Mouse (Mus musculus): ENCODE measurements around the gene Zfp329. TPM values are rescaled to one million over a fixed set of nuclear protein-coding genes. Genes with fewer than 3 reads are reported as not detected.
"Not testable (repeated sequence)": the region's sequence is repeated elsewhere in the genome, so short reads cannot be mapped to it uniquely, and the experiment has no call there.

Gene Zfp329
- polyA plus RNA-seq (2015; fragmentation: Nextera tagmentation; extraction: Ambion mirVana), result 21.5 and 22.8 TPM in 2 replicates

GRCm38 (mm10) chr7:12818521-12819295 is at the start of gene Zfp329:
Gene Zfp329, minus strand, starts transcription at chr7:12818858.
- peak; percentile 84 for ATAC-seq (ENCODE audit: insufficient number of reproducible peaks, insufficient read depth, low FRiP score, low TSS enrichment, low read depth)
- Histone ChIP-seq H3K9ac (peak within 1 kb of the TSS; percentile 94), H3K27ac (peak within 1 kb of the TSS; percentile 88), H3K27me3 (no peaks in the 10 kb centered on the region), H3K36me3 (peaks cover 24% of the 10 kb centered on the region), H3K9me3 (peaks cover 27% of the 10 kb centered on the region), H3K4me1 (peaks cover 7% of the 10 kb centered on the region), H3K4me2 (peak within 1 kb of the TSS; percentile 69), H3K4me3 (peak within 1 kb of the TSS; percentile 90)
- under 1% methylated on average over 40 of the region's 40 CpGs for WGBS

DNA sequence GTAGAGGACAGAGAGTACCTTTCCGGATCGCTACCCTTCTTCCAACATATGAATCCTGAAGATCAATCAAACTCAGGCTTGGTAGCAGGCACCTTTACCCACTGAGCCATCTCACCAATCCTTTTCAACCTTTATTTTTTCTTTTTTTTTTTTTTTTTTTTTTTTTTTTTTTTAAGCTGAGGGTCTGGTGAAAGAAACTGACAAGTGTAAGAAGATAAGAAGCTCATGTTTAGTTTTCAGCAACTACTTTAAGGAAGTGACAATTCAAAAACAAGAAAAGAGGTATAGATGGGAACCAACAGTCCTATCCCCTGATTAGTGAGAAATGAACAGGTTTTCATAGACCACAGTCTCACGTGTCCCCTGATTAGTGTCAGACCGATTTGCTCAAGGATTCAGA is 17.1 kb upstream of the Zfp329 start:
- no peak for ATAC-seq (ENCODE audit: insufficient number of reproducible peaks, insufficient read depth, low FRiP score, low TSS enrichment, low read depth)
- H3K4me2 ChIP-seq, result peak overlapping the region; percentile 61
- 96% methylated on average over 4 of the region's 4 CpGs for WGBS
- H3K4me1 ChIP-seq, result no peaks in the 10 kb centered on the region
- H3K9ac ChIP-seq, result no peak overlapping the region
- H3K4me3 ChIP-seq, result peak overlapping the region; percentile 60
- H3K27ac ChIP-seq, result no peak overlapping the region
- peaks cover 47% of the 10 kb centered on the region for H3K36me3 ChIP-seq
- peaks cover 44% of the 10 kb centered on the region for H3K9me3 ChIP-seq
- no peaks in the 10 kb centered on the region for H3K27me3 ChIP-seq

DNA sequence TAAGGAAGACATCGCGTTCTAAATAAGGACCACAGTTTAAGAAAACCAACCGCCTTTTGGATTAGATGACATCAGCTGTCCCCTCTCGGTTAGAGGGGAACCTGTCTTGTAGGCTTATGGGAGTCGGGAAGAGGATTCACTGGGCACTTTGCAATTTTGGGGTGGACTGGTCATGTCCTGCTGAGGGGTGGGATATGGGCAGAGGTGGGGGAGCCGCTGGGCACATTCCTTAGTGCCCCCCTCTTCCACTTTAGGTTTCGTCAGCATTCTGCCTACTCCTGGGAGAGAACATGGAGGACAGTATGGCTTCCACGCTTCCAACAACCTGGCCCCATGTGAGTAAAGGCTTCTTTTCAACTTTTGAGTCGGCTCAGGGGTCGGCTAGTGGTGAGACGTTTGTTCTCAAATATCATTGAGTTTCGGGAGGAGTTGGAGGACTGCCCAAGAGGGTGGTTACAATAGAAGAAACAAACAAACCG is 16.6 kb upstream of the Zfp329 start:
- ATAC-seq (ENCODE audit: insufficient number of reproducible peaks, insufficient read depth, low FRiP score, low TSS enrichment, low read depth), result 0 out of 2 replicates have a peak, but pooled peaks have one; percentile 33
- peak overlapping the region; percentile 68; the same call in 1 of the 2 replicates for H3K27ac ChIP-seq
- WGBS, result 35% methylated on average over 13 of the region's 13 CpGs

DNA sequence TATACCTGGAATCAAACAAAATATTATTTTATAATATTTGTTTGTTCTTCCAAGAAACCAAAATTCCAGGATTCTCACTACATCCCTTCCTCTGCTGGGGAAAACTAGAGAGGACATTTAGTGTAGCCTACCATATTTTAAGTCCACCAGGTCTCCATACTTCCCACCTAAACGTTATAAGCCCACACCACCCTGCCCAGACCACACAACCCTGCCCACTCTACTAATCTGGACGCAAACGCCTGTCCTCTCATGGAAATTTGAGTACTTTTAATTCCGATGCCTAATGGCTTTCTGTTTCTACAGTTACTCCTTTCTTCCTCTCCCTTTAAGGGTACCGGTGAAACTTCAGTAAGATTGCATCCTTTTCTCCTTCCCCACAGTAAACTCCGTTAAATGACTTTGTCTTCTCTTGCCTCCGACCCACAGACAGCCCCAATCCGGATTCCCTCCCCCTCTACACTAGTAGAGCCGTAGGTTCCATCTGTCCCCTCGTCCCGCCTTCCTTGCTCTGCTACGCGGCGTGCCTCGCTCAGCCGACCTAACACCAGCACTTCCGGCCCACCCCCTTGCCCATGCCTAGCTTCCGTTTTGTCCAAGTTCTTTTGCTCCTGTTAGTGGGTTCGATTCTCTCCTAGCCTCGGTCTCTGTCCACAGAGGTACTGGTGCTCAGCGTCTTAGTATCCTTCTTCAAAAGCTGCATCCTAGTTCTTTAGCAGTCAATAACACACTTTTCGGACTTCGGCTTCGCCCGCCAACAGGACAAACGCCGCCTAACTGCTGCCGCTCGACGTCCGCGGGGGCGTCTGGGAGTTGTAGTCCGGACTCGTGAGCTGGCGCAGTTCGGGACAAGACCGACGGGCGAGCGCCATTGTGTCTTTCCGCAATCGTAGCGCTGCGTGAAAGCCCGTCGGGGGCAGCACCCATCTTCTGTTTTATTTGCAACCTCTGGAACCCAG is 15.8 kb upstream of the Zfp329 start, which contains the start of gene Zfp110:
TSS of gene Zfp110 (plus strand) at position 600 of the 959 bp plus-strand sequence.
- WGBS, result 4% methylated on average over 47 of the region's 47 CpGs
- Histone ChIP-seq H3K27me3 (no peaks in the 10 kb centered on the region), H3K4me3 (peak within 1 kb of the TSS; percentile 60), H3K27ac (peak within 1 kb of the TSS; percentile 68), H3K4me1 (no peaks in the 10 kb centered on the region), H3K36me3 (peaks cover 35% of the 10 kb centered on the region), H3K4me2 (peak within 1 kb of the TSS; percentile 61), H3K9ac (peak within 1 kb of the TSS; percentile 76), H3K9me3 (peaks cover 38% of the 10 kb centered on the region)
- peak; percentile 94 for ATAC-seq (ENCODE audit: insufficient number of reproducible peaks, insufficient read depth, low FRiP score, low TSS enrichment, low read depth)

More for the DNA sequence above, 16.6 kb upstream of the Zfp329 start:
- H3K36me3 ChIP-seq, result peaks cover 41% of the 10 kb centered on the region
- H3K4me1 ChIP-seq, result no peaks in the 10 kb centered on the region
- H3K9me3 ChIP-seq, result peaks cover 39% of the 10 kb centered on the region
- H3K27me3 ChIP-seq, result no peaks in the 10 kb centered on the region
- peak overlapping the region; percentile 76 for H3K9ac ChIP-seq
- peak overlapping the region; percentile 61 for H3K4me2 ChIP-seq
- H3K4me3 ChIP-seq, result peak overlapping the region; percentile 60

DNA sequence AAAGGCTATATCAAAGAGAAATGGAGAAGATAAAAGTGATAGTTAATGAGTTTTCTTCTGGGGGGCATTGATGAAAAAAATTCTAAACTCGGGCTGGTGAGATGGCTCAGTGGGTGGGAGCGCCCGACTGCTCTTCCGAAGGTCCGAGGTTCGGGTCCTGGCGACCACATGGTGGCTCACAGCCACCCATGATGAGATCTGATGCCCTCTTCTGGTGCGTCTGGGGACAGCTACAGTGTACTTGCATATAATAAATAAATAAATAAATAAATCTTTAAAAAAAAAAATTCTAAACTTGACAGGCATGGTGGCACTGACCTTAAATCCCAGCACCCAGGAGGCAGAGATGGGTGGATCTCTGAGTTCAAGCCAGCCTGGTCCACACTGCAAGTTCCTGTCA is 3.1 kb downstream of the Zfp329 start:
- no peak for ATAC-seq (ENCODE audit: insufficient number of reproducible peaks, insufficient read depth, low FRiP score, low TSS enrichment, low read depth)
- Histone ChIP-seq H3K9me3 (peaks cover 41% of the 10 kb centered on the region), H3K27ac (no peak overlapping the region), H3K4me3 (no peak overlapping the region), H3K27me3 (no peaks in the 10 kb centered on the region), H3K4me2 (no peak overlapping the region), H3K9ac (no peak overlapping the region), H3K4me1 (peaks cover 7% of the 10 kb centered on the region), H3K36me3 (peaks cover 52% of the 10 kb centered on the region)
- 96% methylated on average over 8 of the region's 8 CpGs for WGBS

DNA sequence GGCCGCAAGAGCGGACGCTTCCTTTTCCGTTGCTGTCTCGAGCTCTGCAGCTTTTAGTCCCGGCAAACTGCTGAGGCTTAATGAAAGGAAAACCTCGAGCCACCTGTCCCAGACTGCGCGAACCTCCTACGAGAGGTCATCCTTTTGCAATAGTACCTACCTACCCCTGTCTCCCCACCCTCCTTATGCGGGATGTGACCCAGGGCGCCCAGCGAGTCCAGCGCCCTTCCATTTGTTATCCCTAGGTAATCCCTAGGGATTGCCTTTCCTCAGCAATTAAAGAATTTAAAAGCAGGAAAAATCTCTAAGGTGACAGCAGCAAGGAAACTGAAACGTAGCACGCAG is 15.0 kb downstream of the Zfp329 start:
- Histone ChIP-seq H3K4me2 (peak overlapping the region; percentile 87), H3K9me3 (peaks cover 6% of the 10 kb centered on the region), H3K4me1 (peaks cover 11% of the 10 kb centered on the region; the same call in 1 of the 2 replicates), H3K4me3 (peak overlapping the region; percentile 54), H3K36me3 (peaks cover 26% of the 10 kb centered on the region), H3K9ac (peak overlapping the region; percentile 78), H3K27me3 (no peaks in the 10 kb centered on the region), H3K27ac (peak overlapping the region; percentile 64)
- no peak; the same call in 1 of the 2 replicates for ATAC-seq (ENCODE audit: insufficient number of reproducible peaks, insufficient read depth, low FRiP score, low TSS enrichment, low read depth)
- WGBS, result under 1% methylated on average over 16 of the region's 16 CpGs

- Histone ChIP-seq H3K9ac (peak within 1 kb of the TSS; percentile 78), H3K27me3 (no peaks in the 10 kb centered on the region), H3K4me2 (peak within 1 kb of the TSS; percentile 87), H3K27ac (peak within 1 kb of the TSS; percentile 64), H3K36me3 (peaks cover 23% of the 10 kb centered on the region), H3K4me3 (peak within 1 kb of the TSS; percentile 54), H3K4me1 (peaks cover 11% of the 10 kb centered on the region; the same call in 1 of the 2 replicates), H3K9me3 (no peaks in the 10 kb centered on the region)
- peak; percentile 87 for ATAC-seq (ENCODE audit: insufficient number of reproducible peaks, insufficient read depth, low FRiP score, low TSS enrichment, low read depth)
- 5% methylated on average over 31 of the region's 31 CpGs for WGBS
Measured at GRCm38 (mm10) chr7:12802866-12803726, 15.6 kb downstream of the Zfp329 start, which contains the start of gene Zscan18. Gene Zscan18, minus strand, starts transcription at chr7:12803635.

- WGBS, result 83% methylated on average over 1 of the region's 1 CpGs
- peaks cover 11% of the 10 kb centered on the region; the same call in 1 of the 2 replicates for H3K9me3 ChIP-seq
- no peak for ATAC-seq (ENCODE audit: insufficient number of reproducible peaks, insufficient read depth, low FRiP score, low TSS enrichment, low read depth)
- H3K4me1 ChIP-seq, result peaks cover 11% of the 10 kb centered on the region; the same call in 1 of the 2 replicates
- H3K4me3 ChIP-seq, result no peak overlapping the region
- no peak overlapping the region for H3K4me2 ChIP-seq
- H3K27me3 ChIP-seq, result no peaks in the 10 kb centered on the region
- H3K36me3 ChIP-seq, result peaks cover 11% of the 10 kb centered on the region; the same call in 1 of the 2 replicates
- no peak overlapping the region for H3K9ac ChIP-seq
- no peak overlapping the region for H3K27ac ChIP-seq
Measured at GRCm38 (mm10) chr7:12799554-12799953, 19.1 kb downstream of the Zfp329 start.

DNA sequence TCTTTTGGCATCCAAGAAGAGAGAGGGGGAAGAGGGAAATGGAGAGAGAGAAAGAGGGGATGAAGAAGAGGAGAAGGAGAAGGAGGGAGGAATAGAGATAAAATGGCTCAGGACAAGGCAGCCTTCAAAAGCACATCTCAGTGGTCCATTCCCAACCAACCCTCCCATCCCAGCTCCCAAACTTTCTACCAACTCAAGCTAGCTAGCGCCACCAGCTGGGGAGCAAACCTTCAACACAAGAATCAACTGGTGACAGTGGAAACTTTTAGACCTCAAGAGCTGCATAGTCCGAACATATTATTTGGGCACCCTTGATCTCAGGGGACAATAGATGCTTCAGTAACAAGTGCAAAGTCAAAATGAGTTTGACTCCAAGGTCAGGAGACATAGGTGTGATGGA is 20.7 kb downstream of the Zfp329 start:
- WGBS, result 63% methylated on average over 2 of the region's 2 CpGs
- no peak for ATAC-seq (ENCODE audit: insufficient number of reproducible peaks, insufficient read depth, low FRiP score, low TSS enrichment, low read depth)
- H3K9ac ChIP-seq, result no peak overlapping the region
- H3K4me1 ChIP-seq, result peaks cover 2% of the 10 kb centered on the region; the same call in 1 of the 2 replicates
- H3K27me3 ChIP-seq, result no peaks in the 10 kb centered on the region
- no peak overlapping the region for H3K4me3 ChIP-seq
- peaks cover 11% of the 10 kb centered on the region; the same call in 1 of the 2 replicates for H3K9me3 ChIP-seq
- H3K4me2 ChIP-seq, result no peak overlapping the region
- no peak overlapping the region for H3K27ac ChIP-seq
- peaks cover 11% of the 10 kb centered on the region; the same call in 1 of the 2 replicates for H3K36me3 ChIP-seq

- WGBS, result 89% methylated on average over 11 of the region's 11 CpGs
- peaks cover 11% of the 10 kb centered on the region; the same call in 1 of the 2 replicates for H3K9me3 ChIP-seq
Measured at GRCm38 (mm10) chr7:12792624-12793023, 26.0 kb downstream of the Zfp329 start.

More at GRCm38 (mm10) chr7:12792624-12793023, 26.0 kb downstream of the Zfp329 start:
- H3K9ac ChIP-seq; ATAC-seq (ENCODE audit: insufficient number of reproducible peaks, insufficient read depth, low FRiP score, low TSS enrichment, low read depth); H3K36me3 ChIP-seq; H3K4me2 ChIP-seq; H3K4me3 ChIP-seq; H3K27me3 ChIP-seq; H3K4me1 ChIP-seq; H3K27ac ChIP-seq: not testable (repeated sequence)

Data from embryonic facial prominence, embryonic 13.5 days (tissue).